Mouse (Mus musculus) T-helper 1 cell (primary cell): ENCODE measurements around the gene Capn12.
"Not testable (repeated sequence)": the region's sequence is repeated elsewhere in the genome, so short reads cannot be mapped to it uniquely, and the experiment has no call there.

Source experiments
- in situ Hi-C: fragments of 300-600 bp; cut with MboI, MseI; formaldehyde crosslinking; loops from one replicate; pipeline ENCODE4 v1.15.1; 2025; ENCODE audit warnings: high pct_unique_total_duplicates

The Capn12 gene

GRCm38 (mm10) chr7:28877155-28877554 lies 4.1 kb upstream of the Capn12 start:
- in situ Hi-C loops = no loop called here

- in situ Hi-C loops = no loop called here
Measured at GRCm38 (mm10) chr7:28877856-28878255, 3.4 kb upstream of the Capn12 start.

- in situ Hi-C loops = no loop called here
Measured at GRCm38 (mm10) chr7:28879606-28880005, 1.6 kb upstream of the Capn12 start.

- in situ Hi-C loops = no loop called here
Measured at GRCm38 (mm10) chr7:28880554-28880953, 668 bp upstream of the Capn12 start.

- in situ Hi-C loops = no loop called here
Measured at GRCm38 (mm10) chr7:28883039-28883438, 1.8 kb downstream of the Capn12 start.

- in situ Hi-C loops = not testable (repeated sequence)
Measured at GRCm38 (mm10) chr7:28883704-28884103, 2.5 kb downstream of the Capn12 start.

GRCm38 (mm10) chr7:28886486-28886885 lies 5.3 kb downstream of the Capn12 start:
- in situ Hi-C loops = no loop called here

GRCm38 (mm10) chr7:28888701-28889161 lies 7.5 kb downstream of the Capn12 start:
- in situ Hi-C loops = no loop called here

- in situ Hi-C loops = no loop called here
Measured at GRCm38 (mm10) chr7:28892601-28893000, 11.4 kb downstream of the Capn12 start.

- in situ Hi-C loops = no loop called here
Measured at GRCm38 (mm10) chr7:28893643-28894265, 12.5 kb downstream of the Capn12 start.

GRCm38 (mm10) chr7:28894942-28895341 lies 13.7 kb downstream of the Capn12 start:
- in situ Hi-C loops = no loop called here

- in situ Hi-C loops = no loop called here
Measured at GRCm38 (mm10) chr7:28897661-28898060, 16.4 kb downstream of the Capn12 start.

GRCm38 (mm10) chr7:28899972-28900371 lies 18.8 kb downstream of the Capn12 start:
- in situ Hi-C loops = no loop called here

GRCm38 (mm10) chr7:28901311-28902125 lies 20.3 kb downstream of the Capn12 start:
- in situ Hi-C loops = no loop called here

GRCm38 (mm10) chr7:28902180-28902579 lies 21.0 kb downstream of the Capn12 start:
- in situ Hi-C loops = no loop called here

- in situ Hi-C loops = no loop called here
Measured at GRCm38 (mm10) chr7:28902809-28903208, 21.6 kb downstream of the Capn12 start.

GRCm38 (mm10) chr7:28903778-28904177 lies 22.6 kb downstream of the Capn12 start:
- in situ Hi-C loops = no loop called here

- in situ Hi-C loops = no loop called here
Measured at GRCm38 (mm10) chr7:28907195-28907594, 26.0 kb downstream of the Capn12 start.

- in situ Hi-C loops = no loop called here
Measured at GRCm38 (mm10) chr7:28911632-28912031, 30.4 kb downstream of the Capn12 start.

GRCm38 (mm10) chr7:28913171-28913570 lies 31.9 kb downstream of the Capn12 start:
- in situ Hi-C loops = no loop called here

- in situ Hi-C loops = no loop called here
Measured at GRCm38 (mm10) chr7:28916491-28916890, 35.3 kb downstream of the Capn12 start.

- in situ Hi-C loops = no loop called here
Measured at GRCm38 (mm10) chr7:28917503-28918426, 36.5 kb downstream of the Capn12 start.
